Mouse (Mus musculus) layer of hippocampus, adult 2 months (tissue): ENCODE measurements around the gene Prkce. TPM values are rescaled to one million over a fixed set of nuclear protein-coding genes. Genes with fewer than 3 reads are reported as not detected.

Experiments used
- DNase-seq, 2 experiments: peaks; one replicate each; pipeline ENCODE4 v3.0.0; 2022; ENCODE audit warnings: low spot score in 2 of 2
- H3K27ac ChIP-seq: fragments of 200-600 bp; 2 replicates; pipeline ENCODE4 v1.8.1; 2022
- H3K4me3 ChIP-seq: fragments of 200-600 bp; 2 replicates; pipeline ENCODE4 v1.8.1; 2022; ENCODE audit warnings: mild to moderate bottlenecking
- CTCF ChIP-seq: fragments of 200-600 bp; conservative IDR thresholded peaks from 2 replicates; pipeline ENCODE4 v1.8.1; 2022; ENCODE audit warnings: antibody characterized with exemption, mild to moderate bottlenecking, moderate library complexity
- total RNA-seq, 2 experiments: library from RNA; stranded (reverse); gene quantifications; 2 replicates each; pipeline ENCODE4 v1.2.3; 2021

The Prkce gene
- total RNA-seq, 2 experiments from 2014 or later, result 422 to 451 TPM

DNA sequence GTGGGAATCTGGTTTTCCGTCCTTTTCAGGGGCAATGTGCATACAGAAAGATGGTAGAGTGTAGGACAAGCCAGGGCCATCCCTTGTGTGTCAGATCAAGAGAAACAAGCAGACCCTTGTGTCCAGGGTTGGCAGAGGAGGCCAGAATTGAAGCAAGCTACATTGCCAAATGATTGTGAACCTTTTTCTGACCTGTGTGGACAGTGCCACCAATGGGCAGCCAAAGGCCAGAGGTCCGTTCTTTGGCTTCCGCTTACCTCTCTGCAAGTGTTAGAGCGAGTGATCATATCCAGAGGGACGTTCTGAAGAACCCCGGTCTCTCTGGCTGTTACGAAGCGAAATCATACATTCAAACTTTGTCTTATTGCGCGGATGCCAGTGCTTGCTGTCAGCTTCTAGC lies 225.6 kb downstream of the Prkce start:
- Histone ChIP-seq H3K4me3 (no peak overlapping the region), H3K27ac (peak overlapping the region; percentile 75; the same call in 1 of the 2 replicates)
- TF ChIP-seq CTCF, result no peak
- no peak for DNase-seq

GRCm38 (mm10) chr17:86397097-86397496 lies 229.5 kb downstream of the Prkce start:
- Histone ChIP-seq H3K4me3 (no peak overlapping the region), H3K27ac (no peak overlapping the region)
- no peak for TF ChIP-seq CTCF
- no peak for DNase-seq

DNA sequence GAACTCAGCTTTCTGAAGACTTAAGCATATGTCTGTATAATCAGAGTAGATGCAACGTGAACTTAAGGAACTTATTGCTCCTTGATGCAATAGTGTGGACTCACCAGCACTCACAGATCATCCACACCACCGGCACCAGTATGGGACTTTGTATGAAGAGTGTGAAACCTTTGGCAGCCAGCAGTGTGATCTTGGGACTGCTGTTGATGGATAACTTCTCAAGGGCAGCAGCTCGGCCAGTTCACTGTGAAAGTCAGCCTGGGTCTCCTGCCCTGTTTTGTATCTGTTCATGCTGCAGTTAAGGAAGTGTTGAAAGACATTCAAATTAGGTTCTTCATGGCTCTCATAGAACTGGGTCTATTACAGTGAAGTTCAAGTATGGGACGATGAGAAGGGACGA lies 230.1 kb downstream of the Prkce start:
- Histone ChIP-seq H3K27ac (no peak overlapping the region), H3K4me3 (no peak overlapping the region)
- no peak for DNase-seq
- TF ChIP-seq CTCF, result no peak

DNA sequence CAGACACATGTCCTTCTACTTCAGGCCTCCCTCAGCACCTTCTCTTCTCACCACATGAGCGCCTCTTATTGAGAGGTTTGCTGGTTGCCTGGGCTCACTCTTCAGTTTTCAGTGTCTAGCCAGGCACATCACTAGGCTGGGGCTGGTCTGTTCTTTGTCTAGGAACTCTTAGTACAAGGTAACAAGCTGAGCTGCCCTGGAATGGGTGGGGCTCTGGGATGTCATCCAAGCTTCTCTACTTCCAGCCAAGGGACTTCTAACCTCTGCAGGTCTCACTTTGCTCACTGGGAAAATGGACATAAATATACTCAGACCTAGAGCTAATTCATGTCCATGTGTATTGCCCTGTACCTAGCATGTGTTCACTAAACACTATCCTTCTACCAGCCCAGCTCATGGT lies 230.6 kb downstream of the Prkce start:
- no peak for TF ChIP-seq CTCF
- no peak for DNase-seq
- H3K4me3 ChIP-seq, result no peak overlapping the region
- H3K27ac ChIP-seq, result no peak overlapping the region

DNA sequence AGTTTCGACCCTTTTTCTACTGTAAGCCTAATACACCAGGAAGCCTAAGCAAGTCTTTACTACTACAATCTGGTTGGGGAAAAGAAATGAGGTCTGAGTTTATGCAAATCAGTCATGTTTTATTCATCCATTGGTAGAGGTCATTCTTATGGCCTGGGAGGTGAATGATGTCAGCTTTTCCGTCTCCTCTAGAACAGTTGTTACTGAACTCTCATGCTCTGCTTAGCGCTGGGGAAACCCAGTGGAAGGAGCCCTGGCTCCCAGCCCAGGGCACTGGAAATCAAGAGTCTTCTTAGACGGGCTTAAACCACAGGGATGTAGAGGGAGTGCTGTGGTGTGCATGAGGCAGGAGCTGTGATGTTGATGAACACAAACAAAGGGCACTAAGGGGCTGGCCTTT lies 232.4 kb downstream of the Prkce start:
- no peak overlapping the region for H3K27ac ChIP-seq
- TF ChIP-seq CTCF, result no peak
- H3K4me3 ChIP-seq, result no peak overlapping the region
- no peak for DNase-seq

GRCm38 (mm10) chr17:86404795-86405501 lies 237.4 kb downstream of the Prkce start:
- peak; percentile 42 for TF ChIP-seq CTCF
- Histone ChIP-seq H3K27ac (peak overlapping the region; percentile 84), H3K4me3 (no peak overlapping the region)
- peak; percentile 37 to 50 for DNase-seq

DNA sequence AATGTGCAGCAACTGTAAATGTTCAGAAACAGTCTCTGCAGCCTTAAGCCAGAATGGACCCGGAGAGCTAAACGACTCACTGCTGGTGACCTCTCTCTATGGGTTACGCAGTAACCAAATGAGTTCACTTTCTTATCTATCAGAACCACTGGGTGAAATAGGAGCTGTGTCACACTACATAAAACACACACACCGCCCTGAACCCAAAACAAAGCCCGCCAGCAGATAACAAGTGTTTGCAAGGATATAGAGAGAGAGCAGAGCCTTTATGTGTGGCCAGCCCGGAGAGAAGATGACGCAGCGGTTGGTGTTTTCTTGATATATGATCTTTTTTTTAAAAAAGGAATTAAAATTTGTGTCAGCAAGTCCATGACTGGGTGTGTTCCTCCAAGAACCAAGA lies 238.1 kb downstream of the Prkce start:
- peak overlapping the region; percentile 84 for H3K27ac ChIP-seq
- TF ChIP-seq CTCF, result no peak
- no peak overlapping the region for H3K4me3 ChIP-seq
- no peak for DNase-seq

GRCm38 (mm10) chr17:86407921-86408613 lies 240.5 kb downstream of the Prkce start:
- H3K27ac ChIP-seq, result peak overlapping the region; percentile 78
- no peak for DNase-seq
- TF ChIP-seq CTCF, result no peak

DNA sequence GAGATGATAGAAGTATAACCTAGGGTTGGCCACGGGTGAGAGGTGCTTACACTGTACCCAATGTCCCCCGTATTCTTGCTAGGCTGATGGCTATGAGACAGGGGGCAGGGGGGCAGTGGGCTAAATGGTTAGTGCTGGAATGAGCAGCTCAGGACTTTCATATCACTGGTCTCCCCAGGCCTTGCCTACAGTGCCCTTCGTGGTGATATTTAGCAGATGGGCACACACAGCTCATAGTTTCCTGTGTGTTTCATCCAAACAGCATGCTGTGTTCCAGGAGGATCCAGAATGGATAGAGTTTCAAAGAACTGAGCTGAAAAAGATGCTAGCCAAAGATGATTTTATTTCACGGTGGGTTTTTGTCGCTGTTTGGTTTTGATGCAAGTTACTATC lies 241.0 kb downstream of the Prkce start:
- no peak for TF ChIP-seq CTCF
- peak overlapping the region; percentile 78 for H3K27ac ChIP-seq
- H3K4me3 ChIP-seq, result no peak overlapping the region
- DNase-seq, result no peak

More at GRCm38 (mm10) chr17:86407921-86408613, 240.5 kb downstream of the Prkce start:
- no peak overlapping the region for H3K4me3 ChIP-seq

DNA sequence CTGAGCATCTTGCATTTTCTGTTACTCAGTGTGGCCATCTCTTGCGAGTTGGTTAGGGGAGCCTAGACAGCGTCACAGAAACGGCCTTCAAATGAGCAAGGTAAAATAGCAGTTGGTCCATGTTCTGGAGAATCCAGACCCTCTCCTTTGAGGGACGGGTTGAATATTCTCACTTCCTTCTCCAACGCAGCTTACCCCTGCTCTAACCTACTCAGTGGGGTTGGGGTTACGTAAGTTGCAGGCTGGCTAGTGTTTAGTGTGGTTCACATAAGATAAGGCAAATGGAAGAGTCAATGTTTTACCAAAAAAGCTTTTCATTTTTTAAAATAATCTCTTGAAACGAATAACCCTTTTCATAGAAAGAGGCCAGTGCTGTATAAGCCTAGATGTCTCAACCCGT lies 241.9 kb downstream of the Prkce start:
- TF ChIP-seq CTCF, result no peak
- Histone ChIP-seq H3K27ac (peak overlapping the region; percentile 78), H3K4me3 (no peak overlapping the region)
- DNase-seq, result no peak

DNA sequence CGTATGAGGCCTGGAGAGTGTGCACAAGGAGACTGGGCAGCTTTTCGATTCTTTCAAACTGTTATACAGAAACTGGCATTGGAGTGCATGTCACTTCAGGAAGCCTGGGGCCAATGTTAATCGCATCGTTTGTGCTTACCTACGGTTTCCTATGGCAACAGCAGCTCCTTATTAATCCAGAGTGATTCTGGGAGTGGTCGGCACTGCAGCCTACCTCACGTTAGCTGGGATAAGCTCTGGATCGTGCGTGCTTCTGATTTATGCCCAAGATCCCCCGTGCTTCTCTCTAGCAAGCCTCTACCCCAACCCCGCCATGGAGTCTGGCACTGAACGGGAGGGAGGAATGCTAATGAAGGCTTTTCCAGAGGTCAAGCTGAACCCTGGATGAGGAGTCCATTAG lies 242.9 kb downstream of the Prkce start:
- no peak for TF ChIP-seq CTCF
- H3K4me3 ChIP-seq, result no peak overlapping the region; the same call in 1 of the 2 replicates
- DNase-seq, result no peak

DNA sequence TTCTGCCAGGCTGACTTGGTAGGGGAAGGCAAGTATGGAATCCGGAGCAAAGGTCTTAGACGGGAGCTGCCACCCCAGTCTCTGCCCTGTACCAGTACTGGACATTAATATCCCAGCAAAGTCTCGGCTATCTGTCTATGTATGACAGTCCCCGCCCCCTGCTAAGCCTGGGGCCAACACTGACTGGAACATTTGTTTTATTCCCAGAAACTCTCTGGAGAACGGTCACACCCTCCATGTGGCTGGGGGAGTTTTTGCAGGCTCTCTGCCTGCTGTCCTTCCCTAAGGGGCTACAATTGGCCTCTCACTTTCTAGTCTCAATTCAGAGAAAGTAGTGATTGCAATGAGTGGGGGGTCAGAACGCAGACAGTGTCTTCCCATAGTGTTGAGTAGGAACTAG lies 244.6 kb downstream of the Prkce start:
- peak overlapping the region; percentile 78 for H3K27ac ChIP-seq
- H3K4me3 ChIP-seq, result no peak overlapping the region
- DNase-seq, result no peak
- TF ChIP-seq CTCF, result no peak

More for the DNA sequence above, 242.9 kb downstream of the Prkce start:
- H3K27ac ChIP-seq, result peak overlapping the region; percentile 78

DNA sequence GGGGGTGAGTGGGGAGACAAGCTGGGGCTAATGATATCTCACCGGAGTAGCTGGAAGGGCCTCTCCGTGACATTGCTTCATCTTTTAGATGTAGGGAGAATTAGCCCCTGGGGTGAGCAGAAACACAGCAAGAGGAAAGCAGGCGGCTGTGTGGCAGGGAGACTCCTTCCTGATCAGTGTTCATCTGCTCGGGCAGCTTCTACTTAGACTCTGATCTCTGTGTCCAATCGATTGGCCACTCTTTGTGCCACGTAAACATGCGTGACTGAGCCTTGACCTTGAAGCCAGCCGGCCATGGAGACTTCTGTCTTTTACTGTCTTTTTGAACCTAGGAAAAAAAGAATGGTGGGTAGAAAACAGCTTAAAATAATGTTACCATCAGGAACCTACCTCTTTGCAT lies 247.0 kb downstream of the Prkce start:
- peak overlapping the region; percentile 84 for H3K27ac ChIP-seq
- TF ChIP-seq CTCF, result no peak
- no peak for DNase-seq
- no peak overlapping the region for H3K4me3 ChIP-seq

DNA sequence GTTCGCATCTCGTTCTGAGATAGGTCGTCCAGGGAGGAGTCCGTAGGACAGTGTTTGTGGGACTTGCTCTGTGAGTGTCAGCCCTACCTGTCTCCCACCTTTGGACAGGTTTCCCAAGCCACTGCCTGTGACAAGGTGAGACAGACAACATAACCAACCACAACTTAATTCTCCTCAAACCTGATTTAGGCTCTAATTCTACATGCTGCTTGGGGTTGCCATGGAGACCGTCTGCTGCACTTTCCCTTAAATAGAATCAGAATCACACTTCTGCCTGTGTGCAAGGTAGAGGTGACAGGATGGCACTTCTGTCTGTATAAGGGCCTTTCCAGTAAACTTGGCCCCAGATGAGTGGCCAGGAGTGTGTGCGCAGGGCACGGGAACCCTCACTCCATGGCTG lies 248.4 kb downstream of the Prkce start:
- peak overlapping the region; percentile 84 for H3K27ac ChIP-seq
- H3K4me3 ChIP-seq, result no peak overlapping the region; the same call in 1 of the 2 replicates
- no peak for TF ChIP-seq CTCF
- no peak for DNase-seq
